Mouse (Mus musculus): Measurements from ENCODE around the gene Cdh9. TPM values are rescaled to one million over a fixed set of nuclear protein-coding genes. Genes with fewer than 3 reads are reported as not detected.

Gene Cdh9
- polyA plus RNA-seq, 1 experiment from 2014 or later, result 0.85 TPM

DNA sequence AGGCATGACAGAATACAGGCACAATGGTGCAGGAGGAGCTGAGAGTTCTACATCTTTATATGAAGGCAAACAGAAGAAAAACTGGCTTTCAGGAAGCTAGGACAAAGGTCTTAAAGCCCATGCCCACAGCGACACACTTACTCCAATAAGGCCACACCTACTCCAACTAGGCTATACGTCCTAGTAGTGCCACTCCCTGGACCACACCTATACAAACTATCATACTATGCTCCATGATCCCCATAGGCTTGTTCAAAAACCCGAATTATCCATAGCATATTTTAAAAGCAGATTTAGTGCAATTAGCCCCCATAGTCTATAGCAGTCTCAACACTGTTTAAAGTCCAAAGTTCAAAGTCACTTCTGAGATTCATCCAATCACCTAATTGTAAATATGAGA is 154.0 kb downstream of the Cdh9 start:
- H3K27me3 ChIP-seq, result no peaks in the 10 kb centered on the region
- WGBS, result 86% methylated on average over 3 of the region's 3 CpGs
- ATAC-seq, result no peak

GRCm38 (mm10) chr15:16896674-16897073 is 168.1 kb downstream of the Cdh9 start:
- Histone ChIP-seq H3K27me3 (no peaks in the 10 kb centered on the region), H3K9ac (no peak overlapping the region), H3K4me1 (no peaks in the 10 kb centered on the region), H3K36me3 (ENCODE audit: poor library complexity, severe bottlenecking) (no peaks in the 10 kb centered on the region), H3K4me3 (no peak overlapping the region), H3K4me2 (no peak overlapping the region), H3K9me3 (replicated peaks) (no peaks in the 10 kb centered on the region), H3K27ac (no peak overlapping the region)
- WGBS, result 89% methylated on average over 1 of the region's 1 CpGs
- no peak for ATAC-seq

More for the DNA sequence above, 154.0 kb downstream of the Cdh9 start:
- H3K9me3 ChIP-seq (replicated peaks), result no peaks in the 10 kb centered on the region; the same call in 1 of the 2 replicates
- H3K36me3 ChIP-seq (ENCODE audit: poor library complexity, severe bottlenecking), result no peaks in the 10 kb centered on the region
- H3K4me2 ChIP-seq, result no peak overlapping the region
- no peak overlapping the region for H3K9ac ChIP-seq
- no peaks in the 10 kb centered on the region for H3K4me1 ChIP-seq
- no peak overlapping the region for H3K4me3 ChIP-seq
- no peak overlapping the region for H3K27ac ChIP-seq
